ENCODE assay signal across 18 mouse cellular contexts in genomic region chr1:138418610-138419009, GRCm38 (mm10).
DNase-seq lines count a peak whose midpoint lies in the region; ATAC-seq and TF ChIP-seq lines count a peak whose summit lies in the region.
"Had no signal": no experiment of that assay in that cellular context is flagged by ENCODE, and none has a peak within 500 bp of the region (broad histone marks: within the 10 kb centered on the region; RNA-seq: fewer than 3 reads in every experiment).

No protein-coding gene starts in this region.

- no peak overlapping the region for H3K4me3 ChIP-seq in intestine, postnatal 0 days (ENCODE audit: low read depth, low read length)
- no peak overlapping the region for H3K4me3 ChIP-seq in intestine, embryonic 15.5 days (replicated peaks)
- H3K4me3 ChIP-seq in lung, postnatal 0 days (ENCODE audit: low read depth, low read length) = no peak overlapping the region
- H3K4me3 ChIP-seq: erythroblast, embryonic 14.5 days; hindbrain, embryonic 15.5 days had no signal

- H3K4me2 ChIP-seq in intestine, postnatal 0 days (replicated peaks; ENCODE audit: low read depth) = no peak overlapping the region
- no peak overlapping the region for H3K4me2 ChIP-seq in intestine, embryonic 15.5 days (replicated peaks)
- H3K4me2 ChIP-seq in lung, postnatal 0 days (replicated peaks; ENCODE audit: low read depth, low read length) = no peak overlapping the region
- H3K4me2 ChIP-seq: hindbrain, embryonic 15.5 days; liver, embryonic 11.5 days; midbrain, embryonic 11.5 days had no signal

- peak; percentile 4 for DNase-seq in adrenal gland, postnatal 14 days
- no peak for DNase-seq in adrenal gland, postnatal 4 days (ENCODE audit: low spot score in 2 of 2)
- DNase-seq in lung, postnatal 0 days (ENCODE audit: low spot score) = peak; percentile 8
- DNase-seq in lung, postnatal 25 days (ENCODE audit: low spot score) = no peak
- no peak for DNase-seq in testis, postnatal 10 days (ENCODE audit: low spot score)
- DNase-seq: adrenal gland, postnatal 36 days; B cell, adult 2 months; cerebellum, postnatal 10 days; left cerebral cortex, postnatal 4 days; lung, postnatal 14 days; right cerebral cortex, postnatal 14 days had no signal

- no peak overlapping the region for H3K9ac ChIP-seq in intestine, postnatal 0 days (ENCODE audit: low read depth, low read length)
- no peak overlapping the region for H3K9ac ChIP-seq in intestine, embryonic 15.5 days
- H3K9ac ChIP-seq in lung, postnatal 0 days (replicated peaks; ENCODE audit: low read depth) = no peak overlapping the region
- H3K9ac ChIP-seq: hindbrain, embryonic 15.5 days had no signal

- 69% methylated on average over 3 of the region's 3 CpGs for WGBS in intestine, postnatal 0 days
- WGBS in intestine, embryonic 15.5 days = 70% methylated on average over 3 of the region's 3 CpGs
- WGBS in lung, postnatal 0 days = 67% methylated on average over 3 of the region's 3 CpGs

- H3K27ac ChIP-seq in intestine, postnatal 0 days (ENCODE audit: low read depth, low read length) = no peak overlapping the region
- H3K27ac ChIP-seq in intestine, embryonic 15.5 days = no peak overlapping the region
- no peak overlapping the region for H3K27ac ChIP-seq in lung, postnatal 0 days (ENCODE audit: low read length)
- H3K27ac ChIP-seq: hindbrain, embryonic 15.5 days had no signal

- TF ChIP-seq CTCF in intestine, postnatal 0 days (IDR thresholded peaks at IDR 0.05; ENCODE audit: low read depth) = peak; percentile 28; the same call in 1 of the 2 replicates
- peak; percentile 19; the same call in 1 of the 2 replicates for TF ChIP-seq CTCF in lung, postnatal 0 days (IDR thresholded peaks at IDR 0.05)

- H3K27me3 ChIP-seq in intestine, postnatal 0 days (replicated peaks; ENCODE audit: control insufficient read depth, insufficient read depth, low read length) = no peaks in the 10 kb centered on the region
- no peaks in the 10 kb centered on the region for H3K27me3 ChIP-seq in intestine, embryonic 15.5 days (replicated peaks)
- H3K27me3 ChIP-seq in lung, postnatal 0 days (replicated peaks; ENCODE audit: insufficient read depth, low read length) = no peaks in the 10 kb centered on the region
- H3K27me3 ChIP-seq: hindbrain, embryonic 15.5 days had no signal

- no peak for ATAC-seq in intestine, postnatal 0 days
- ATAC-seq in intestine, embryonic 15.5 days = no peak
- ATAC-seq in lung, postnatal 0 days = no peak
- peak; percentile 27; the same call in 1 of the 2 replicates for ATAC-seq in megakaryocyte, adult 5-6 weeks (ENCODE audit: poor library complexity, severe bottlenecking)

- no peaks in the 10 kb centered on the region for H3K9me3 ChIP-seq in intestine, postnatal 0 days (ENCODE audit: control insufficient read depth)
- H3K9me3 ChIP-seq in intestine, embryonic 15.5 days = no peaks in the 10 kb centered on the region
- H3K9me3 ChIP-seq in lung, postnatal 0 days (ENCODE audit: low read length) = no peaks in the 10 kb centered on the region
- H3K9me3 ChIP-seq: hindbrain, embryonic 15.5 days had no signal

- TF ChIP-seq EP300 in lung, postnatal 0 days (IDR thresholded peaks at IDR 0.05) = no peak

- H3K4me1 ChIP-seq in intestine, postnatal 0 days (replicated peaks; ENCODE audit: control insufficient read depth, insufficient read depth, low read length) = no peaks in the 10 kb centered on the region
- H3K4me1 ChIP-seq in intestine, embryonic 15.5 days (replicated peaks) = no peaks in the 10 kb centered on the region
- no peaks in the 10 kb centered on the region for H3K4me1 ChIP-seq in lung, postnatal 0 days (ENCODE audit: insufficient read depth, low read depth, low read length)
- H3K4me1 ChIP-seq: hindbrain, embryonic 15.5 days had no signal

- no peaks in the 10 kb centered on the region for H3K36me3 ChIP-seq in intestine, postnatal 0 days (ENCODE audit: control insufficient read depth, insufficient read depth)
- no peaks in the 10 kb centered on the region for H3K36me3 ChIP-seq in intestine, embryonic 15.5 days
- H3K36me3 ChIP-seq in lung, postnatal 0 days (ENCODE audit: insufficient read depth, low read length) = no peaks in the 10 kb centered on the region
- H3K36me3 ChIP-seq: hindbrain, embryonic 15.5 days had no signal

Comparison
In these comparisons a context has a peak if more than half of its experiments do, and no peak if none do; other contexts are left out.
1. DNase-seq: peak in adrenal gland, postnatal 14 days (single experiment) and lung, postnatal 0 days (single experiment); none in adrenal gland, postnatal 4 days (0 of 2), lung, postnatal 25 days (single experiment) and testis, postnatal 10 days (single experiment).